Mouse (Mus musculus) hindbrain, embryonic 11.5 days (tissue): ENCODE results near the gene Rnf8. TPM values are rescaled to one million over a fixed set of nuclear protein-coding genes. Genes with fewer than 3 reads are reported as not detected.

Source experiments
- ATAC-seq: fragments of 200-750 bp; cut with Nextera tagmentation; 2 replicates; pipeline ENCODE4 v1.8.0; 2017; ENCODE audit warnings: mild to moderate bottlenecking, moderate TSS enrichment, moderate library complexity; ENCODE audit not compliant: low FRiP score
- DNase-seq: peaks from one replicate; pipeline ENCODE4 v3.0.0-alpha.2; 2015; ENCODE audit warnings: low spot score
- H3K27ac ChIP-seq: fragments of 300-500 bp; sonication (generic); 2 replicates; pipeline ENCODE4 v1.5.1; 2014; ENCODE audit warnings: mild to moderate bottlenecking, low read depth, low read length
- H3K27me3 ChIP-seq: fragments of 300-500 bp; sonication (generic); 2 replicates; pipeline ENCODE4 v1.6.1; 2014; ENCODE audit warnings: mild to moderate bottlenecking, low read length, moderate library complexity, mixed read lengths; ENCODE audit not compliant: control insufficient read depth, insufficient read depth
- H3K36me3 ChIP-seq: fragments of 300-500 bp; sonication (generic); 2 replicates; pipeline ENCODE4 v1.6.1; 2014; ENCODE audit warnings: mild to moderate bottlenecking, low read length, moderate library complexity, mixed read lengths; ENCODE audit not compliant: control insufficient read depth, insufficient read depth
- H3K4me1 ChIP-seq: fragments of 300-500 bp; sonication (generic); replicated peaks from 2 replicates; pipeline ENCODE4 v1.6.1; 2014; ENCODE audit warnings: low read length, mixed read lengths; ENCODE audit not compliant: control insufficient read depth, insufficient read depth
- H3K4me2 ChIP-seq: fragments of 300-500 bp; sonication (generic); replicated peaks from 2 replicates; pipeline ENCODE4 v1.6.1; 2014; ENCODE audit warnings: mild to moderate bottlenecking, low read depth, low read length
- H3K4me3 ChIP-seq: fragments of 300-500 bp; sonication (generic); 2 replicates; pipeline ENCODE4 v1.5.1; 2014; ENCODE audit warnings: low read depth, low read length
- H3K9ac ChIP-seq: fragments of 300-500 bp; sonication (generic); 2 replicates; pipeline ENCODE4 v1.6.1; 2014; ENCODE audit warnings: low read depth, low read length
- H3K9me3 ChIP-seq: fragments of 300-500 bp; sonication (generic); 2 replicates; pipeline ENCODE4 v1.6.1; 2016; ENCODE audit warnings: low read length; ENCODE audit not compliant: control insufficient read depth
- WGBS: fragments of 180-500 bp; shearing (Covaris S2); extraction: QIAGEN DNeasy Blood & Tissue Kit; methylation state at CpG from one replicate; pipeline ENCODE4 v1.1.7; 2014; 5-methylcytosine and 5-hydroxymethylcytosine counted together
- polyA plus RNA-seq: library from polyadenylated mRNA; unstranded; fragments of >200 nt; fragmentation: Nextera tagmentation; extraction: Ambion mirVana; gene quantifications from 2 replicates; pipeline ENCODE4 v1.2.1, GENCODE M21; 2014

The Rnf8 gene
- polyA plus RNA-seq, 1 experiment from 2014 or later: 113 TPM

DNA sequence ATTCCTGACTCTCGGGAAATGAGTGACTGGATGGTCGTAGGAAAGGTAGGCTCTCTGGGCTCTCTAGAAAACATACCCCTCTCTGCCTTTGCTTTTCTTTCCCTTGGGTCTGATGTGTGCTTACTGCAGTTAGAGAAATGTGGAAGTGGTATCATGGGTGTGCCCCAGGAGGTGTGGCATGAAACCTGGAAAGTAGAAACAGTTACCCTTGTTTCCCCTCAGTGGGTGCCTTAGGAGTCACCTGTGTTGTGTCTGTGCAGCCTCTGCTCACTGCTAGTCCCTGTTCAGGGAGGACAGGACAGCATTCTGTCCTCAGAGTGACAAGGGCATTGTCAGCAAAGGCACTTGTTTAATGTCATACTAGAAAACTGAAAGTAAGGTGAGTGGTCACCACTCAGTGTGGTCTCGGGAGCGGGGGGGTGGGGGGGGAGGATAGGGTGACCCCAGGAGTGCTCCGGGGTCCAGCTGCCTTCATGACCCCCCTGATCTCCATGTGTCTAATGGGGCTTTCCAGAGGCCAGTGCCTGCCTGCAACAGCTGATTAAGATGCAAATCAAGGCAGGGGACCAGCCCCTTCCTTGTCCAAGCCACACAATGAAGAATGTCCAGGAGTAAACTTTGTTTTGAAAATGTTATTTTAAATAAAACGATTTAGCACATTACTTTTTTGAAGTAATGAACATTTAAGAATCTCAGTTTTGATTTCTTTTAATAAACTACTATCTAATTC lies 64.6 kb downstream of the Rnf8 start:
- Histone ChIP-seq H3K9me3 (no peaks in the 10 kb centered on the region), H3K36me3 (peaks cover 4% of the 10 kb centered on the region), H3K4me2 (no peak overlapping the region), H3K27ac (no peak overlapping the region), H3K4me3 (no peak overlapping the region), H3K9ac (no peak overlapping the region), H3K4me1 (no peaks in the 10 kb centered on the region), H3K27me3 (no peaks in the 10 kb centered on the region)
- no peak for DNase-seq
- no peak for ATAC-seq
- WGBS: 82% methylated on average over 6 of the region's 6 CpGs

DNA sequence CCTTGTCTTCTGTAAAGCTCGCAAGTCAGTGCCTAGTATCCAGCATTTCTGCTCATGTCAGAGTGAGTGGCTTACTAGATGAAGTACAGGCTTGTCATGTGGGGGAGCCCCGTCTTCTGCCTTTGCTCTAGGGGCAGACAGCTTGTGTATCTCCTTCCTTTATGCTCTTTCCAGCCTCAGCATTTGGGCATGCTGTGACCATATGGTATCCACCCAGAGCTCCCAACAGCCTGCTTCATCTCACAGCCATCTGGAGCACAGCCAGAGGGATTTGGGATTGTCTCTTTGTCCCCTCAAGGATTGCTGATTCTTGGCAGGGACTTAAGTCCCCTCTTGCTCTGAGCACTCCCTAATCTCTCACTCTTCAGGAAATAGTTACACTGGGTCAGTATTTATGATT lies 65.6 kb downstream of the Rnf8 start:
- ATAC-seq: no peak
- Histone ChIP-seq H3K27ac (no peak overlapping the region), H3K4me1 (no peaks in the 10 kb centered on the region), H3K9me3 (no peaks in the 10 kb centered on the region), H3K4me3 (no peak overlapping the region), H3K9ac (no peak overlapping the region), H3K27me3 (no peaks in the 10 kb centered on the region), H3K4me2 (no peak overlapping the region), H3K36me3 (peaks cover 4% of the 10 kb centered on the region)
- DNase-seq: no peak
- WGBS: 78% methylated on average over 2 of the region's 2 CpGs

GRCm38 (mm10) chr17:29680921-29681320 lies 66.3 kb downstream of the Rnf8 start:
- Histone ChIP-seq H3K9ac (no peak overlapping the region), H3K4me1 (no peaks in the 10 kb centered on the region), H3K4me3 (no peak overlapping the region), H3K9me3 (no peaks in the 10 kb centered on the region), H3K36me3 (peaks cover 4% of the 10 kb centered on the region), H3K4me2 (no peak overlapping the region), H3K27me3 (no peaks in the 10 kb centered on the region), H3K27ac (no peak overlapping the region)
- ATAC-seq: no peak
- DNase-seq: no peak
- WGBS: 94% methylated on average over 2 of the region's 2 CpGs

DNA sequence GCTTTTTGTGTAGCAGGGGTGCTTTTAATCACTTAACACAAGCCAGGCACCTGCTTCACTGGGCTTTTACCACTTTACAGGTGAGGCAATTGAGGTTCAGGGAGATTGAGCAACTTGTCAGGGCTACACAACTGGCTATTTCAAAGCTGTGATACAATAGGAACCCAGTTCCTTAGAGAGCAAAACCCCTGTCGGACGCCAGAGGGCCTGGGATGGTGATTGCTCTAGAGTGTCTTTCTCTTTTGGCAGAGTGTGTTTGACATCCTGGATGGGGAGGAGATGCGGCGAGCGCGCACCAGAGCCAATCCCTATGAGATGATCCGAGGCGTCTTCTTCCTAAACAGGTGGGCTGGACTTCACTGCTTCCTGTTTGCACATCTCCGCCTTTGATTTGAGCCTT lies 67.1 kb downstream of the Rnf8 start:
- H3K9ac ChIP-seq: no peak overlapping the region
- H3K9me3 ChIP-seq: no peaks in the 10 kb centered on the region
- H3K27me3 ChIP-seq: no peaks in the 10 kb centered on the region
- no peak overlapping the region for H3K4me2 ChIP-seq
- no peak overlapping the region for H3K4me3 ChIP-seq
- H3K4me1 ChIP-seq: no peaks in the 10 kb centered on the region
- peaks cover 4% of the 10 kb centered on the region for H3K36me3 ChIP-seq
- 94% methylated on average over 9 of the region's 9 CpGs for WGBS
- ATAC-seq (no peak), DNase-seq (no peak)
- H3K27ac ChIP-seq: no peak overlapping the region

GRCm38 (mm10) chr17:29682261-29682660 lies 67.7 kb downstream of the Rnf8 start:
- Histone ChIP-seq H3K4me1 (no peaks in the 10 kb centered on the region), H3K4me3 (no peak overlapping the region), H3K27me3 (no peaks in the 10 kb centered on the region), H3K27ac (no peak overlapping the region), H3K9ac (no peak overlapping the region), H3K36me3 (peaks cover 2% of the 10 kb centered on the region; the same call in 1 of the 2 replicates), H3K4me2 (no peak overlapping the region), H3K9me3 (no peaks in the 10 kb centered on the region)
- DNase-seq (no peak), ATAC-seq (no peak)
- 81% methylated on average over 7 of the region's 7 CpGs for WGBS

GRCm38 (mm10) chr17:29683127-29683526 lies 68.5 kb downstream of the Rnf8 start:
- no peak for ATAC-seq
- WGBS: 74% methylated on average over 2 of the region's 2 CpGs
- DNase-seq: no peak
- Histone ChIP-seq H3K9ac (no peak overlapping the region), H3K27me3 (no peaks in the 10 kb centered on the region), H3K36me3 (0 out of 2 replicates have a peak, but pooled peaks cover 2% of the 10 kb centered on the region), H3K4me2 (no peak overlapping the region), H3K4me3 (no peak overlapping the region), H3K27ac (no peak overlapping the region), H3K4me1 (no peaks in the 10 kb centered on the region), H3K9me3 (no peaks in the 10 kb centered on the region)

- 0 out of 2 replicates have a peak, but pooled peaks cover 2% of the 10 kb centered on the region for H3K36me3 ChIP-seq
- no peak for DNase-seq
- H3K27me3 ChIP-seq: no peaks in the 10 kb centered on the region
- 96% methylated on average over 4 of the region's 4 CpGs for WGBS
- H3K4me1 ChIP-seq: no peaks in the 10 kb centered on the region
- H3K27ac ChIP-seq: no peak overlapping the region
- H3K4me3 ChIP-seq: no peak overlapping the region
- no peak overlapping the region for H3K4me2 ChIP-seq
- no peak for ATAC-seq
- no peak overlapping the region for H3K9ac ChIP-seq
- H3K9me3 ChIP-seq: no peaks in the 10 kb centered on the region
Observed at GRCm38 (mm10) chr17:29684275-29684674, 69.7 kb downstream of the Rnf8 start.

GRCm38 (mm10) chr17:29686771-29687170 lies 72.2 kb downstream of the Rnf8 start:
- Histone ChIP-seq H3K27me3 (no peaks in the 10 kb centered on the region), H3K9ac (no peak overlapping the region), H3K4me1 (no peaks in the 10 kb centered on the region), H3K4me3 (no peak overlapping the region), H3K9me3 (no peaks in the 10 kb centered on the region), H3K27ac (no peak overlapping the region), H3K4me2 (no peak overlapping the region), H3K36me3 (0 out of 2 replicates have a peak, but pooled peaks cover 2% of the 10 kb centered on the region)
- WGBS: 93% methylated on average over 5 of the region's 5 CpGs
- ATAC-seq (no peak), DNase-seq (no peak)

GRCm38 (mm10) chr17:29687373-29687772 lies 72.8 kb downstream of the Rnf8 start:
- no peak overlapping the region for H3K27ac ChIP-seq
- H3K27me3 ChIP-seq: no peaks in the 10 kb centered on the region
- no peak overlapping the region for H3K4me2 ChIP-seq
- no peaks in the 10 kb centered on the region for H3K4me1 ChIP-seq
- no peak overlapping the region for H3K4me3 ChIP-seq
- 68% methylated on average over 6 of the region's 6 CpGs for WGBS
- no peaks in the 10 kb centered on the region for H3K9me3 ChIP-seq
- no peak overlapping the region for H3K9ac ChIP-seq
- ATAC-seq (no peak), DNase-seq (no peak)
- 0 out of 2 replicates have a peak, but pooled peaks cover 2% of the 10 kb centered on the region for H3K36me3 ChIP-seq
